Mouse (Mus musculus) thymus, adult 2 months (tissue): ENCODE measurements around the gene Olfr1395.

ENCODE experiments used
- CTCF ChIP-seq: fragments of 200-500 bp; IDR thresholded peaks from 2 replicates; pipeline ENCODE4 v1.5.1; 2012; ENCODE audit warnings: mild to moderate bottlenecking, control low read depth, low read length, moderate library complexity, borderline replicate concordance; ENCODE audit not compliant: control insufficient read depth, poor library complexity, insufficient read depth; ENCODE audit errors: extremely low read depth
- POLR2A ChIP-seq: fragments of 200-500 bp; IDR thresholded peaks from 2 replicates; pipeline ENCODE4 v1.6.1; 2012; ENCODE audit warnings: mild to moderate bottlenecking, low read length, control low read depth, moderate library complexity; ENCODE audit not compliant: control insufficient read depth, poor library complexity, insufficient read depth; ENCODE audit errors: extremely low read depth

DNA sequence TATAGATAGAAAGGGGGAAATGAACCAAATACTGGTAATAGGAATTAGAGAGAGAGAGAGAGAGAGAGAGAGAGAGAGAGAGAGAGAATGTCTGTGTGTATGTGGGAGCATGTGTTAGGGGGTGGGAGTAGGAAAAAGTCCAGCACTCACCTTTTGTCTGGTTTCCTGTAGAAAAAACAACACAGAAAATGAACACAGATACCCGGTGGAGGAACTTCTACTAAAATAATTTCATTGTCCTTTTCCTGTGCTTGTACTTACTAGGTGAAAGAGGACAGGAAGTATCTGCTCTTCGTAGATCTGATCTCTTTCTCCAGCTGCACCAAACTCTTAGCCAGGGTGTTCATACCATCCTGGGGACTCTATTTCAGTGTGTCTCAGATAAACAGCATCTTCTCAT is 27.9 kb upstream of the Olfr1395 start:
- TF ChIP-seq CTCF = no peak
- TF ChIP-seq POLR2A = no peak
